Mouse (Mus musculus) lung, adult 2 months (tissue): ENCODE results near the gene Ryr1. TPM values are rescaled to one million over a fixed set of nuclear protein-coding genes. Genes with fewer than 3 reads are reported as not detected.
A peak's percentile ranks its signal among the peaks of the same experiment; 100 is the strongest.
"Not testable (repeated sequence)": the region's sequence is repeated elsewhere in the genome, so short reads cannot be mapped to it uniquely, and the experiment has no call there.

ENCODE experiments used
- DNase-seq: peaks from one replicate; pipeline ENCODE4 v3.0.0; 2022
- H3K4me1 ChIP-seq: fragments of 200-500 bp; 2 replicates; pipeline ENCODE4 v1.6.1; 2011; ENCODE audit warnings: low read length; ENCODE audit not compliant: control insufficient read depth, insufficient read depth
- H3K4me3 ChIP-seq: fragments of 200-500 bp; replicated peaks from 2 replicates; pipeline ENCODE3; 2011; ENCODE audit warnings: low read depth, mild to moderate bottlenecking, control low read depth, low read length; ENCODE audit errors: extremely low read depth
- CTCF ChIP-seq: fragments of 200-500 bp; IDR thresholded peaks from 2 replicates; pipeline ENCODE4 v1.5.1; 2011; ENCODE audit warnings: mild to moderate bottlenecking, low read length, control low read depth; ENCODE audit not compliant: insufficient read depth
- POLR2A ChIP-seq: fragments of 200-500 bp; IDR thresholded peaks from 2 replicates; pipeline ENCODE4 v1.6.1; 2011; ENCODE audit warnings: low read depth, mild to moderate bottlenecking, control low read depth, low read length, borderline replicate concordance; ENCODE audit errors: extremely low read depth
- WGBS: fragments of 180-500 bp; shearing (Covaris S2); methylation state at CpG from one replicate; pipeline ENCODE4 v1.1.7; 2018; 5-methylcytosine and 5-hydroxymethylcytosine counted together
- polyA plus RNA-seq: library from polyadenylated mRNA; depleted of rRNA; stranded (reverse); fragments of >200 nt; gene quantifications from 2 replicates; pipeline ENCODE4 v1.2.3, GENCODE M21; 2012

Ryr1 gene
- polyA plus RNA-seq, 1 experiment, result 10.9 TPM

- DNase-seq, result no peak
- Histone ChIP-seq H3K4me1 (peaks cover 16% of the 10 kb centered on the region), H3K4me3 (no peak overlapping the region)
- 67% methylated on average over 7 of the region's 7 CpGs for whole genome bisulfite sequencing
- no peak for TF ChIP-seq POLR2A
- TF ChIP-seq CTCF, result no peak
These were observed 153.9 kb downstream of the Ryr1 start for GRCm38 (mm10) chr7:28971029-28971428.

GRCm38 (mm10) chr7:28969672-28970394 lies 155.1 kb downstream of the Ryr1 start:
- Histone ChIP-seq H3K4me3 (no peak overlapping the region), H3K4me1 (peaks cover 16% of the 10 kb centered on the region)
- no peak for DNase-seq
- WGBS, result 49% methylated on average over 12 of the region's 12 CpGs
- no peak for TF ChIP-seq POLR2A
- TF ChIP-seq CTCF, result no peak

GRCm38 (mm10) chr7:28969271-28969670 lies 155.7 kb downstream of the Ryr1 start:
- TF ChIP-seq POLR2A, result no peak
- no peak for TF ChIP-seq CTCF

GRCm38 (mm10) chr7:28968120-28968519 lies 156.9 kb downstream of the Ryr1 start:
- H3K4me1 ChIP-seq, result peaks cover 16% of the 10 kb centered on the region
- WGBS, result 94% methylated on average over 8 of the region's 8 CpGs
- DNase-seq, H3K4me3 ChIP-seq: not testable (repeated sequence)

More at GRCm38 (mm10) chr7:28969271-28969670, 155.7 kb downstream of the Ryr1 start:
- 100% methylated on average over 1 of the region's 1 CpGs for WGBS
- Histone ChIP-seq H3K4me1 (peaks cover 16% of the 10 kb centered on the region), H3K4me3 (no peak overlapping the region)
- no peak for DNase-seq

GRCm38 (mm10) chr7:28966751-28967505 lies 158.1 kb downstream of the Ryr1 start:
- H3K4me3 ChIP-seq, result no peak overlapping the region
- WGBS, result 75% methylated on average over 4 of the region's 4 CpGs
- peaks cover 12% of the 10 kb centered on the region for H3K4me1 ChIP-seq
- no peak for DNase-seq
- no peak for TF ChIP-seq CTCF
- TF ChIP-seq POLR2A, result no peak

GRCm38 (mm10) chr7:28966181-28966580 lies 158.8 kb downstream of the Ryr1 start:
- Histone ChIP-seq H3K4me3 (no peak overlapping the region), H3K4me1 (peaks cover 6% of the 10 kb centered on the region)
- DNase-seq, result no peak
- 96% methylated on average over 4 of the region's 5 CpGs for WGBS
- no peak for TF ChIP-seq POLR2A
- TF ChIP-seq CTCF, result no peak

GRCm38 (mm10) chr7:28965346-28965840 lies 159.6 kb downstream of the Ryr1 start:
- Histone ChIP-seq H3K4me1 (peaks cover 9% of the 10 kb centered on the region), H3K4me3 (no peak overlapping the region)
- WGBS, result 86% methylated on average over 5 of the region's 5 CpGs
- TF ChIP-seq CTCF (no peak), POLR2A (no peak)
- no peak for DNase-seq

- DNase-seq, result no peak
- TF ChIP-seq POLR2A, result no peak
- no peak for TF ChIP-seq CTCF
- WGBS, result 85% methylated on average over 3 of the region's 3 CpGs
- H3K4me3 ChIP-seq, result no peak overlapping the region
- peaks cover 15% of the 10 kb centered on the region for H3K4me1 ChIP-seq
These were observed 161.5 kb downstream of the Ryr1 start for GRCm38 (mm10) chr7:28963399-28963923.

- peak within 1 kb of the TSS; percentile 92 for H3K4me3 ChIP-seq
- WGBS, result under 1% methylated on average over 76 of the region's 76 CpGs
- DNase-seq, result peak; percentile 97
- peaks cover 22% of the 10 kb centered on the region for H3K4me1 ChIP-seq
- TF ChIP-seq CTCF, result no peak
- peak; percentile 98 for TF ChIP-seq POLR2A
These were observed 162.9 kb downstream of the Ryr1 start, which contains the start of gene Actn4 for GRCm38 (mm10) chr7:28961927-28962670. Gene Actn4 (minus strand): TSS chr7:28962340.
